Mouse (Mus musculus): ENCODE measurements around the gene Ywhag. TPM values are rescaled to one million over a fixed set of nuclear protein-coding genes. Genes with fewer than 3 reads are reported as not detected.

The Ywhag gene
- polyA plus RNA-seq, 1 experiment from 2014 or later: 1,054 TPM

Other genes with a start within 250 kb of the Ywhag start
- 87.2 and 87.8 TPM in 2 replicates for gene Tmem120a, start 190.2 kb downstream of the Ywhag start, polyA plus RNA-seq (2015; fragmentation: Nextera tagmentation; extraction: Ambion mirVana)
- gene Styxl1, start 156.2 kb downstream of the Ywhag start, polyA plus RNA-seq (2015; fragmentation: Nextera tagmentation; extraction: Ambion mirVana): 0.24 and 0.46 TPM in 2 replicates
- 565 and 600 TPM in 2 replicates for gene Mdh2, start 156.1 kb downstream of the Ywhag start, polyA plus RNA-seq (2015; fragmentation: Nextera tagmentation; extraction: Ambion mirVana)
- gene Srrm3, start 127.7 kb downstream of the Ywhag start, polyA plus RNA-seq (2015; fragmentation: Nextera tagmentation; extraction: Ambion mirVana): 76.2 and 89.7 TPM in 2 replicates
- gene Hspb1, start 46.7 kb downstream of the Ywhag start, polyA plus RNA-seq (2015; fragmentation: Nextera tagmentation; extraction: Ambion mirVana): 9.6 and 10.1 TPM in 2 replicates
- gene Ssc4d, start 39.9 kb upstream of the Ywhag start, polyA plus RNA-seq (2015; fragmentation: Nextera tagmentation; extraction: Ambion mirVana): 1.8 and 1.9 TPM in 2 replicates
- 0.23 TPM in 1 of 2 replicates, not detected in the other for gene Zp3, start 45.5 kb upstream of the Ywhag start, polyA plus RNA-seq (2015; fragmentation: Nextera tagmentation; extraction: Ambion mirVana)
- gene Dtx2, start 60.2 kb upstream of the Ywhag start, polyA plus RNA-seq (2015; fragmentation: Nextera tagmentation; extraction: Ambion mirVana): 24.0 and 26.1 TPM in 2 replicates
- gene Upk3b, start 103.9 kb upstream of the Ywhag start, polyA plus RNA-seq (2015; fragmentation: Nextera tagmentation; extraction: Ambion mirVana): 0.05 TPM in 1 of 2 replicates, not detected in the other
- 0.19 TPM in 1 of 2 replicates, not detected in the other for gene Upk3bl, start 119.9 kb upstream of the Ywhag start, polyA plus RNA-seq (2015; fragmentation: Nextera tagmentation; extraction: Ambion mirVana)
- 22.0 and 29.1 TPM in 2 replicates for gene Rasa4, start 149.3 kb upstream of the Ywhag start, polyA plus RNA-seq (2015; fragmentation: Nextera tagmentation; extraction: Ambion mirVana)
- gene Polr2j, start 182.0 kb upstream of the Ywhag start, polyA plus RNA-seq (2015; fragmentation: Nextera tagmentation; extraction: Ambion mirVana): 190 and 194 TPM in 2 replicates
- 27.1 and 28.1 TPM in 2 replicates for gene Lrwd1, start 201.5 kb upstream of the Ywhag start, polyA plus RNA-seq (2015; fragmentation: Nextera tagmentation; extraction: Ambion mirVana)
- 20.4 and 20.5 TPM in 2 replicates for gene Alkbh4, start 201.5 kb upstream of the Ywhag start, polyA plus RNA-seq (2015; fragmentation: Nextera tagmentation; extraction: Ambion mirVana)
- 47.1 and 52.0 TPM in 2 replicates for gene Orai2, start 236.1 kb upstream of the Ywhag start, polyA plus RNA-seq (2015; fragmentation: Nextera tagmentation; extraction: Ambion mirVana)